Mouse (Mus musculus) heart, embryonic 12.5 days (tissue): ENCODE results near the gene Gm10097. TPM values are rescaled to one million over a fixed set of nuclear protein-coding genes. Genes with fewer than 3 reads are reported as not detected.

ENCODE experiments used
- ATAC-seq: fragments of 200-750 bp; cut with Nextera tagmentation; 2 replicates; pipeline ENCODE4 v1.8.0; 2017; ENCODE audit warnings: moderate TSS enrichment, moderate library complexity; ENCODE audit not compliant: insufficient number of reproducible peaks, low FRiP score
- H3K27ac ChIP-seq: fragments of 300-500 bp; sonication (generic); 2 replicates; pipeline ENCODE4 v1.5.1; 2016; ENCODE audit warnings: mild to moderate bottlenecking, moderate library complexity; ENCODE audit not compliant: poor library complexity, severe bottlenecking
- H3K27me3 ChIP-seq: fragments of 300-500 bp; sonication (generic); replicated peaks from 2 replicates; pipeline ENCODE4 v1.6.1; 2016; ENCODE audit warnings: mild to moderate bottlenecking, moderate library complexity
- H3K36me3 ChIP-seq: fragments of 300-500 bp; sonication (generic); 2 replicates; pipeline ENCODE4 v1.6.1; 2016; ENCODE audit warnings: mild to moderate bottlenecking, moderate library complexity
- H3K4me1 ChIP-seq: fragments of 300-500 bp; sonication (generic); replicated peaks from 2 replicates; pipeline ENCODE4 v1.6.1; 2016; ENCODE audit warnings: mild to moderate bottlenecking
- H3K4me2 ChIP-seq: fragments of 300-500 bp; sonication (generic); 2 replicates; pipeline ENCODE4 v1.6.1; 2016; ENCODE audit warnings: mild to moderate bottlenecking, moderate library complexity
- H3K4me3 ChIP-seq: fragments of 300-500 bp; sonication (generic); 2 replicates; pipeline ENCODE4 v1.5.1; 2016; ENCODE audit warnings: mild to moderate bottlenecking
- H3K9ac ChIP-seq: fragments of 300-500 bp; sonication (generic); 2 replicates; pipeline ENCODE4 v1.6.1; 2016; ENCODE audit warnings: mild to moderate bottlenecking, moderate library complexity
- H3K9me3 ChIP-seq: fragments of 300-500 bp; sonication (generic); replicated peaks from 2 replicates; pipeline ENCODE4 v1.6.1; 2016; ENCODE audit warnings: mild to moderate bottlenecking, moderate library complexity
- WGBS: fragments of 180-500 bp; shearing (Covaris S2); methylation state at CpG from one replicate; pipeline ENCODE4 v1.1.7; 2016; 5-methylcytosine and 5-hydroxymethylcytosine counted together
- polyA plus RNA-seq: library from polyadenylated mRNA; unstranded; fragments of >200 nt; fragmentation: Nextera tagmentation; extraction: Ambion mirVana; gene quantifications from 2 replicates; pipeline ENCODE4 v1.2.1, GENCODE M21; 2016

Gene Gm10097
- polyA plus RNA-seq, 1 experiment from 2014 or later, result 0.49 TPM

DNA sequence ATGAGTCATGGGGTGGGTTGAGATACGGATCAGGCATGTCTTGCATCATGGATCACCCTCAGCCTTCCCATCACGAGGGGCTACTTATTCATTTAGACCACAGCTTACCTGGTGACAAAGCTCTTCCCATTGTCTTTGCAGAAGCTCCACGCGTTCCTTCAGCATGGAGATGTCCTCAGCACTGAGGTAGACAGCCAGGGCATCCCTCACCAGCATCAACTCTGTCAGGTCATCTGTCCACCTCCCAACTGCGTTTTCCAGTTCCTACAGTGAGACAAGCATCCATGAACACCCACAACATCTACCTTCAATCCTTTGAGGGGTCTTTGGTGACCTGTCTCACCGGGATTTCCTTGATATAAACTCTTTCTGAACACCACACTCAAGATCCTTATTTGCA lies 14.7 kb downstream of the Gm10097 start:
- Histone ChIP-seq H3K4me1 (no peaks in the 10 kb centered on the region), H3K9me3 (no peaks in the 10 kb centered on the region), H3K4me2 (no peak overlapping the region), H3K27ac (no peak overlapping the region), H3K9ac (no peak overlapping the region), H3K27me3 (no peaks in the 10 kb centered on the region), H3K36me3 (peaks cover 26% of the 10 kb centered on the region), H3K4me3 (no peak overlapping the region)
- ATAC-seq, result no peak
- 75% methylated on average over 6 of the region's 6 CpGs for WGBS

DNA sequence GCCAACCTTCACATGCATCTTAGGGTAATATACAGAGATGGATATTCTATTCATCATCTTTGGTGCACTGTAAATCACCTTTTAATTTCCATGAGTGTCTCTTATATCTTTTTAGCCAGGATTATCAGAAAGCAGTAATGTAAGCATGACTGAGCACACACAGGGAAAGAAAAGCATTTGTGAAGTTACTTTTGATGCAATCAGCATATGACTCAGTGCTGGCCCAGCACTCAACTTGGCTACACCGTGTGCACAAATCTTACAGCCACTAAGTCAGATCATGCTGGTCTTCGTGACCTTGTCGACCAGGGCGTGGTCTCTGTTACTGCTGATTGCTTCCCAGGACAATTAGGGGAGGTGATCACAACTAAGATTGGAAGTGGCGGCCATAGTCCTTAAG lies 16.8 kb downstream of the Gm10097 start:
- peaks cover 26% of the 10 kb centered on the region for H3K36me3 ChIP-seq
- ATAC-seq, result no peak
- H3K9me3 ChIP-seq, result no peaks in the 10 kb centered on the region
- H3K27me3 ChIP-seq, result no peaks in the 10 kb centered on the region
- H3K4me1 ChIP-seq, result no peaks in the 10 kb centered on the region
- H3K27ac ChIP-seq, result no peak overlapping the region
- H3K4me2 ChIP-seq, result no peak overlapping the region
- H3K4me3 ChIP-seq, result no peak overlapping the region
- 78% methylated on average over 5 of the region's 5 CpGs for WGBS
- H3K9ac ChIP-seq, result no peak overlapping the region

DNA sequence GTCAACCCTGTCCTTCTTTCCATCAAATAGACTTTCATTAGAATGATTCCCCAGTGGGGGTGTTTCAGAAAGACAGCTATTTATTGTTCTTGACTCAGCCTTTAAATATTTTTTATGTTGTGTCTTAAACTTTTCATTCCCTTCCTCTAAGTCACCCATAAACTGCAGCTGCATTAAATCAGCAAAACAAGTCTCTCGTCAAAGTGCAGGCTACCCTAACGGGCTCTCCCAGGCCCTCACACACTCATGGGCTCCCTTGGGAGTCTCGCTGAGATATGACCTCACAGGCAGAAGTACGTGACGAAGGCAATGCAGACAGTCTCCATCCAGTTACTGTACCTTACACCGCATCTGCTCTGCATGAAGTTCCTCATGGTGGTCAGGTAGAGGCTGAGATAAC lies 17.3 kb downstream of the Gm10097 start:
- Histone ChIP-seq H3K4me2 (no peak overlapping the region), H3K36me3 (peaks cover 26% of the 10 kb centered on the region), H3K27me3 (no peaks in the 10 kb centered on the region), H3K27ac (no peak overlapping the region), H3K4me1 (no peaks in the 10 kb centered on the region), H3K4me3 (no peak overlapping the region), H3K9me3 (no peaks in the 10 kb centered on the region), H3K9ac (no peak overlapping the region)
- 73% methylated on average over 6 of the region's 6 CpGs for WGBS
- ATAC-seq, result no peak

DNA sequence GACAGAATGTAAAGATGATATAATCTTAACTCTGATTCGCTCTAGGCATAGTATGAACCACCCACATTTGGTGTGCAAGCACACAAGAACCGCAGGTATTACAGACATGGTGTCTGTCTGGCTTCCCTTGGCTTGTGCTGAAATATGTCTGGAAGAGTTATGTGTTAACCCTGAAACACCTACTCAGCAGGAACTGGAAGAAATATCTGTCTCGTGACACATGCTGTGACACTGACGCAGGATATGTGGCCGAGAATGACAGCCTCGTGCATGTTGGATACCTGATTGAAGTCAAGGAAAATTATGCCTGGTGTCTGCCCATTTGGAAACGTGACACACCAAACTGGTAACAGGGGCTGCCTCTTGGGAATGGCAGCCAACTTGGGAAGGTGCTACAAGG lies 18.3 kb downstream of the Gm10097 start:
- Histone ChIP-seq H3K27ac (no peak overlapping the region), H3K4me1 (no peaks in the 10 kb centered on the region), H3K4me3 (no peak overlapping the region), H3K4me2 (no peak overlapping the region), H3K9me3 (no peaks in the 10 kb centered on the region), H3K27me3 (no peaks in the 10 kb centered on the region), H3K36me3 (peaks cover 26% of the 10 kb centered on the region), H3K9ac (no peak overlapping the region)
- WGBS, result 77% methylated on average over 7 of the region's 7 CpGs
- ATAC-seq, result no peak

DNA sequence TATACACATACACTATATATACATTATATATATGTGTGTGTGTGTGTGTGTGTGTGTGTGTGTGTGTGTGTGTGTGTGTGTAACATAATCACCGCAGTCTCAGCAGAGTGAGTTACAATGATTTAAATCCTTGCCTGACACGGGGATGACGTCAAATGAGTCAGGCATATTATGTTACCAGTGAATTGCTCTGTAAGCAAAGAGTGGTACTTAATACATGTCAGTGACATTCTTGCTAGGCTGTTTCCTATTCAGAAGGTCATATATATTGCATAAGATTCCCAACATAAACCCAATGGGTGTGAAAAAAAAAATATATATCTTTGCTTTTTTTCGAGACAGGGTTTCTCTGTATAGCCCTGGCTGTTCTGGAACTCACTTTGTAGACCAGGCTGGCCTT lies 20.1 kb downstream of the Gm10097 start:
- 92% methylated on average over 4 of the region's 4 CpGs for WGBS
- no peak overlapping the region for H3K4me3 ChIP-seq
- H3K4me1 ChIP-seq, result no peaks in the 10 kb centered on the region
- ATAC-seq, result no peak
- H3K27me3 ChIP-seq, result no peaks in the 10 kb centered on the region
- peaks cover 19% of the 10 kb centered on the region; the same call in 1 of the 2 replicates for H3K36me3 ChIP-seq
- H3K27ac ChIP-seq, result no peak overlapping the region
- H3K9ac ChIP-seq, result no peak overlapping the region
- H3K9me3 ChIP-seq, result no peaks in the 10 kb centered on the region
- H3K4me2 ChIP-seq, result no peak overlapping the region

DNA sequence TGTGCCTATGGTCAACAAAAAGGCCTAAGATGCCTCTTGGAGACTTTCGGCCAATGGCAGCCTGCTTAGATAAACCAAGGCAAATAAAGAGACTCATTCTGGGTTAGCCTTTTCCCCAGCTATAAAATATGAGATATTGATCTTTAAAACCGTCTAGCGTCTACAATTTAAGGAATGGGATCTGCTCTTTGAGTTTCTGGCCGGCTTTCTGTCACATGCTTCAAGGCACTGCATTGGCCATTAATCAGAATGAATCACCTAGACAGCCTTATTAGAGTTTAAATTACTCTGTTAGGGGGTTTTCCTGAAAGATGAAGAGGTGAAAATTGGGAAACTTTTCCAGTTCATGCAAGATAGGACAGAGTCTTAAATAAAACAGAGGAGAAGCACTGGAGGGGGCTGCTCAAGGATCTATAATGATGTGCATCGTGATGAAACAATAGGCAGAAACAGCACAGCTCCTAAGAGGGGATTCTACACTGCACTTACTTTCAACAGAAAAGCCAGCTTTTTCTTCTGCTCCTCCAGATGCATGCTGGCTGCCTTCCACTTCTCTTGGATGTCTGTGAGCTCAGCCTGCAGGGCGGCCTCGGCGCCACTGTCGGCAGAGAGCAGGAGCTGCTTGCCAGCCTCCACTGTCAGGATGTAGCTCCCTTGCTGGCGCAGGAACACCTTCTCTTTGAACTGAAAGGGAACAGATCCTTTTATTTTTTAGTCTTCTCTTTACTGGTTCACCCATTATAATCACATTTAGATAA lies 28.2 kb downstream of the Gm10097 start:
- no peak overlapping the region for H3K4me3 ChIP-seq
- H3K4me1 ChIP-seq, result no peaks in the 10 kb centered on the region
- no peak overlapping the region for H3K9ac ChIP-seq
- no peaks in the 10 kb centered on the region for H3K9me3 ChIP-seq
- peaks cover 38% of the 10 kb centered on the region for H3K36me3 ChIP-seq
- no peak for ATAC-seq
- no peaks in the 10 kb centered on the region for H3K27me3 ChIP-seq
- H3K27ac ChIP-seq, result no peak overlapping the region
- 82% methylated on average over 10 of the region's 10 CpGs for WGBS
- H3K4me2 ChIP-seq, result no peak overlapping the region

DNA sequence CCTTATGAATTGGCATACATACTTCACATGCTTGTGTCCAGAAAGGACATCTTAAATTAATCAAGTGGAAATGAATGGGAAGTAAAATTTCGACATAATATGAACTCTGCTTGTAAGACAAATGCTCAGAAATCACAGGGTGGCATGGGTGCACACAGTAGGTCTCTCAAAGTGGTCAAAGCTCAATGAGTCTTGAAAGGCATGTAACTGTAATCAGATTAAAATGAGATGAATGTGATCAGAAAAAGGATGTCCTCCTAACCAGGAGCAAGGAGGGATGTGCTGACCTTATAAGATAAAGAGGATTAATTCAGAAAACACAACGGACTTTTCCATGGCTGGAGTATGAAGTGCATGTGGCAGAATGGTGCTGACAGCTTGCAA lies 28.8 kb downstream of the Gm10097 start:
- no peaks in the 10 kb centered on the region for H3K4me1 ChIP-seq
- WGBS, result 63% methylated on average over 2 of the region's 2 CpGs
- H3K9ac ChIP-seq, result no peak overlapping the region
- H3K27me3 ChIP-seq, result no peaks in the 10 kb centered on the region
- H3K9me3 ChIP-seq, result no peaks in the 10 kb centered on the region
- H3K4me2 ChIP-seq, result no peak overlapping the region
- no peak overlapping the region for H3K4me3 ChIP-seq
- H3K27ac ChIP-seq, result no peak overlapping the region
- peaks cover 38% of the 10 kb centered on the region for H3K36me3 ChIP-seq
- ATAC-seq, result no peak

DNA sequence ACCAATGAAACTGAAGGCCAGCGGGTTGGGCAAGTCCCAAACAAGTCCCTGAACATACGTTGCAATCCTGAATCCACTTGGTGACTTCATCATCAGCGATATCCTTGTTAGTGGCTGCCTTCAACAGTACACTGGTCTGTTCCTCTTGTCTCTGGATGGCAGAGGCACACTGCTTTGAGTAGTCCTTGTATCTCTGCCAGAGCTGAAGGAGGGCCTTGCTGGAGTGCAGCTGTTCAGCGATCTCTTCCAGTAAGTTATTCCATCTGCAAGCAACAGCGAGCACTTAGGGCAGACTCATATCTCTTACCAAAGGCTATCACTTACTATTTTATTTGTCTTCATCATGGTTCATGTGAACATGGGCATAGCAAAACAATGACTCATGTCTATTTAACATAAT lies 41.8 kb downstream of the Gm10097 start:
- no peak overlapping the region for H3K4me3 ChIP-seq
- 83% methylated on average over 5 of the region's 5 CpGs for WGBS
- no peaks in the 10 kb centered on the region for H3K4me1 ChIP-seq
- H3K36me3 ChIP-seq, result peaks cover 77% of the 10 kb centered on the region
- ATAC-seq, result no peak
- H3K27me3 ChIP-seq, result no peaks in the 10 kb centered on the region
- H3K9ac ChIP-seq, result no peak overlapping the region
- no peaks in the 10 kb centered on the region for H3K9me3 ChIP-seq
- no peak overlapping the region for H3K27ac ChIP-seq
- no peak overlapping the region for H3K4me2 ChIP-seq

DNA sequence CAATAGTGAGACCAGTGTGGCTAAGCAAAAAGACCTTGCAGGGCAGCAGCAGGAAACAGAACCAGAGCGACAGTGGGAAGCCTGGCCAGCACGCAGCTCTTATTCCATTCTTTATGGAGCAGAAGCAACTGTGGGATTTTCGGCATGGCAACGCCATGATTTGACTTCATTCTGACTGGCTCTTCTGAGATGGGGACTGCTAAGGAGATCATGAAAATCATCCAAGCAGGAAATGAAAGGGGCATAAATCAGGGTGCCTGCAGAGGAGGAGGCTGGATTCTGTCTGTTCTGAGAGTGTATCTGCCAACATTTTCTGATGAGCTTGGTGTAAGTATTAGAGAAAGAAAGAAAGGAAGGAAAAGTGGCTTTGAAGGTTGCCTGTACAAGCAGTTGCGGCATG lies 47.2 kb downstream of the Gm10097 start:
- H3K4me3 ChIP-seq, result no peak overlapping the region
- no peak overlapping the region for H3K4me2 ChIP-seq
- 89% methylated on average over 5 of the region's 5 CpGs for WGBS
- no peaks in the 10 kb centered on the region for H3K27me3 ChIP-seq
- H3K27ac ChIP-seq, result no peak overlapping the region
- H3K4me1 ChIP-seq, result no peaks in the 10 kb centered on the region
- no peaks in the 10 kb centered on the region for H3K9me3 ChIP-seq
- no peak overlapping the region for H3K9ac ChIP-seq
- no peak for ATAC-seq
- H3K36me3 ChIP-seq, result peaks cover 54% of the 10 kb centered on the region

DNA sequence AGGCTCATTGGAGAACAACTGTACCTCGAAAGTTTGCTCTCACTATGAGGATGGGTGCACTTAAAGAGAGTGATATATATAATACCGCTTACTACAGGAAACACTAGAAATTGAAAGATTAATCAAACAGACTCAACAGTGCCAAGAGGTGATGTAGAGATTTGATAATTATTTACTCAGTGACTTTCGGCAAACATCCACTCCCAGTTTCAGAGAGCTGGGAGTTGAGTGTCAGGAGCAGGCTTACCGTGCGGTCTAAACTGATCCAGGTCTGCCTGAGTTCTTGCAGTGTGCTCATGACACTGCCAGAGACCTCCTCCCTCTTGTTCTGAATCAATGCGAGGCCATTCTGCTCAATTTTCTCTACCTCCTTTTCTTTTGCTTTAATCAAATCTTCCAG lies 47.7 kb downstream of the Gm10097 start:
- Histone ChIP-seq H3K27me3 (no peaks in the 10 kb centered on the region), H3K4me1 (no peaks in the 10 kb centered on the region), H3K36me3 (peaks cover 54% of the 10 kb centered on the region), H3K4me3 (no peak overlapping the region), H3K4me2 (no peak overlapping the region), H3K27ac (no peak overlapping the region), H3K9me3 (no peaks in the 10 kb centered on the region), H3K9ac (no peak overlapping the region)
- no peak for ATAC-seq
- 85% methylated on average over 6 of the region's 6 CpGs for WGBS
